Mouse (Mus musculus) hindbrain, embryonic 14.5 days (tissue): Measurements from ENCODE around the gene Arhgef7. TPM values are rescaled to one million over a fixed set of nuclear protein-coding genes. Genes with fewer than 3 reads are reported as not detected.

Source experiments
- ATAC-seq: fragments of 200-750 bp; cut with Nextera tagmentation; 2 replicates; pipeline ENCODE4 v1.8.0; 2017; ENCODE audit warnings: moderate number of reproducible peaks, mild to moderate bottlenecking, moderate TSS enrichment, moderate library complexity; ENCODE audit not compliant: low FRiP score
- DNase-seq: peaks from one replicate; pipeline ENCODE4 v3.0.0-alpha.2; 2015; ENCODE audit warnings: low spot score
- H3K27ac ChIP-seq: fragments of 300-500 bp; sonication (generic); 2 replicates; pipeline ENCODE4 v1.5.1; 2014; ENCODE audit warnings: mild to moderate bottlenecking, moderate library complexity
- H3K27me3 ChIP-seq: fragments of 300-500 bp; sonication (generic); 2 replicates; pipeline ENCODE4 v1.6.1; 2014; ENCODE audit warnings: mild to moderate bottlenecking, low read length, mixed read lengths; ENCODE audit not compliant: control insufficient read depth, insufficient read depth
- H3K36me3 ChIP-seq: fragments of 300-500 bp; sonication (generic); replicated peaks from 2 replicates; pipeline ENCODE4 v1.6.1; 2014; ENCODE audit not compliant: control insufficient read depth, insufficient read depth
- H3K4me1 ChIP-seq: fragments of 300-500 bp; sonication (generic); replicated peaks from 2 replicates; pipeline ENCODE4 v1.6.1; 2014; ENCODE audit warnings: antibody characterized with exemption, low read length, mixed read lengths; ENCODE audit not compliant: control insufficient read depth, insufficient read depth
- H3K4me2 ChIP-seq: fragments of 300-500 bp; sonication (generic); replicated peaks from 2 replicates; pipeline ENCODE4 v1.6.1; 2014; ENCODE audit warnings: mild to moderate bottlenecking, moderate library complexity
- H3K4me3 ChIP-seq: fragments of 300-500 bp; sonication (generic); replicated peaks from 2 replicates; pipeline ENCODE4 v1.5.1; 2014; ENCODE audit warnings: mild to moderate bottlenecking, low read length
- H3K9ac ChIP-seq: fragments of 300-500 bp; sonication (generic); 2 replicates; pipeline ENCODE4 v1.6.1; 2014
- H3K9me3 ChIP-seq: fragments of 300-500 bp; sonication (generic); 2 replicates; pipeline ENCODE4 v1.6.1; 2016; ENCODE audit warnings: low read length; ENCODE audit not compliant: control insufficient read depth
- WGBS: fragments of 180-500 bp; shearing (Covaris S2); extraction: QIAGEN DNeasy Blood & Tissue Kit; methylation state at CpG from one replicate; pipeline ENCODE4 v1.1.7; 2014; 5-methylcytosine and 5-hydroxymethylcytosine counted together
- polyA plus RNA-seq: library from polyadenylated mRNA; unstranded; fragments of >200 nt; fragmentation: Nextera tagmentation; extraction: Ambion mirVana; gene quantifications from 2 replicates; pipeline ENCODE4 v1.2.1, GENCODE M21; 2014

Gene Arhgef7
- polyA plus RNA-seq, 1 experiment from 2014 or later = 78.0 TPM

- Histone ChIP-seq H3K4me2 (no peak overlapping the region), H3K9ac (no peak overlapping the region), H3K4me1 (peaks cover 12% of the 10 kb centered on the region; the same call in 1 of the 2 replicates), H3K9me3 (no peaks in the 10 kb centered on the region), H3K4me3 (no peak overlapping the region), H3K36me3 (peaks cover 7% of the 10 kb centered on the region; the same call in 1 of the 2 replicates), H3K27ac (no peak overlapping the region), H3K27me3 (no peaks in the 10 kb centered on the region)
- ATAC-seq (no peak), DNase-seq (no peak)
- 55% methylated on average over 7 of the region's 7 CpGs for WGBS
These were observed 43.1 kb downstream of the Arhgef7 start for GRCm38 (mm10) chr8:11770521-11771080.

GRCm38 (mm10) chr8:11771608-11772007 lies 44.1 kb downstream of the Arhgef7 start:
- Histone ChIP-seq H3K9me3 (no peaks in the 10 kb centered on the region), H3K36me3 (peaks cover 7% of the 10 kb centered on the region; the same call in 1 of the 2 replicates), H3K4me1 (peaks cover 16% of the 10 kb centered on the region; the same call in 1 of the 2 replicates), H3K9ac (no peak overlapping the region), H3K4me3 (no peak overlapping the region), H3K4me2 (no peak overlapping the region), H3K27ac (no peak overlapping the region), H3K27me3 (no peaks in the 10 kb centered on the region)
- DNase-seq = no peak
- no peak for ATAC-seq
- WGBS = 91% methylated on average over 5 of the region's 5 CpGs

GRCm38 (mm10) chr8:11774195-11775076 lies 46.9 kb downstream of the Arhgef7 start:
- no peak overlapping the region for H3K27ac ChIP-seq
- ATAC-seq = no peak
- no peak overlapping the region for H3K9ac ChIP-seq

GRCm38 (mm10) chr8:11775889-11776288 lies 48.4 kb downstream of the Arhgef7 start:
- 75% methylated on average over 7 of the region's 7 CpGs for WGBS

More at GRCm38 (mm10) chr8:11774195-11775076, 46.9 kb downstream of the Arhgef7 start:
- Histone ChIP-seq H3K9me3 (no peaks in the 10 kb centered on the region), H3K4me2 (no peak overlapping the region), H3K4me1 (peaks cover 23% of the 10 kb centered on the region; the same call in 1 of the 2 replicates), H3K4me3 (no peak overlapping the region), H3K36me3 (no peaks in the 10 kb centered on the region), H3K27me3 (no peaks in the 10 kb centered on the region)
- no peak for DNase-seq
- WGBS = 82% methylated on average over 17 of the region's 17 CpGs

GRCm38 (mm10) chr8:11776451-11777180 lies 49.1 kb downstream of the Arhgef7 start:
- DNase-seq (no peak), ATAC-seq (no peak)
- no peak overlapping the region for H3K27ac ChIP-seq
- H3K9ac ChIP-seq = no peak overlapping the region
- 92% methylated on average over 8 of the region's 8 CpGs for WGBS
- H3K9me3 ChIP-seq = no peaks in the 10 kb centered on the region
- H3K36me3 ChIP-seq = peaks cover 9% of the 10 kb centered on the region; the same call in 1 of the 2 replicates
- no peaks in the 10 kb centered on the region for H3K27me3 ChIP-seq
- no peak overlapping the region for H3K4me2 ChIP-seq
- H3K4me1 ChIP-seq = peaks cover 23% of the 10 kb centered on the region; the same call in 1 of the 2 replicates
- H3K4me3 ChIP-seq = no peak overlapping the region

More at GRCm38 (mm10) chr8:11775889-11776288, 48.4 kb downstream of the Arhgef7 start:
- Histone ChIP-seq H3K36me3 (peaks cover 4% of the 10 kb centered on the region; the same call in 1 of the 2 replicates), H3K27me3 (no peaks in the 10 kb centered on the region), H3K4me3 (no peak overlapping the region), H3K4me1 (peaks cover 23% of the 10 kb centered on the region; the same call in 1 of the 2 replicates), H3K27ac (no peak overlapping the region), H3K4me2 (no peak overlapping the region), H3K9ac (no peak overlapping the region), H3K9me3 (no peaks in the 10 kb centered on the region)
- no peak for ATAC-seq
- no peak for DNase-seq

GRCm38 (mm10) chr8:11777201-11777600 lies 49.7 kb downstream of the Arhgef7 start:
- Histone ChIP-seq H3K9me3 (no peaks in the 10 kb centered on the region), H3K4me2 (no peak overlapping the region), H3K9ac (no peak overlapping the region), H3K4me3 (no peak overlapping the region), H3K4me1 (peaks cover 23% of the 10 kb centered on the region; the same call in 1 of the 2 replicates), H3K36me3 (peaks cover 14% of the 10 kb centered on the region), H3K27ac (no peak overlapping the region), H3K27me3 (no peaks in the 10 kb centered on the region)
- DNase-seq = no peak
- WGBS = 73% methylated on average over 10 of the region's 10 CpGs
- no peak for ATAC-seq

- 80% methylated on average over 8 of the region's 8 CpGs for WGBS
- H3K4me2 ChIP-seq = no peak overlapping the region
- H3K4me3 ChIP-seq = no peak overlapping the region
These were observed 51.3 kb downstream of the Arhgef7 start for GRCm38 (mm10) chr8:11778646-11779433.

GRCm38 (mm10) chr8:11779844-11780634 lies 52.5 kb downstream of the Arhgef7 start:
- no peaks in the 10 kb centered on the region for H3K27me3 ChIP-seq
- H3K4me3 ChIP-seq = no peak overlapping the region
- H3K27ac ChIP-seq = no peak overlapping the region
- 87% methylated on average over 10 of the region's 10 CpGs for WGBS
- no peaks in the 10 kb centered on the region for H3K9me3 ChIP-seq
- no peak for ATAC-seq
- peaks cover 34% of the 10 kb centered on the region for H3K36me3 ChIP-seq
- H3K9ac ChIP-seq = no peak overlapping the region
- no peak for DNase-seq
- peak overlapping the region; percentile 16; the same call in 1 of the 2 replicates for H3K4me2 ChIP-seq
- H3K4me1 ChIP-seq = peaks cover 11% of the 10 kb centered on the region; the same call in 1 of the 2 replicates

More at GRCm38 (mm10) chr8:11778646-11779433, 51.3 kb downstream of the Arhgef7 start:
- no peaks in the 10 kb centered on the region for H3K9me3 ChIP-seq
- no peak overlapping the region for H3K27ac ChIP-seq
- ATAC-seq (no peak), DNase-seq (no peak)
- peaks cover 16% of the 10 kb centered on the region; the same call in 1 of the 2 replicates for H3K4me1 ChIP-seq
- no peaks in the 10 kb centered on the region for H3K27me3 ChIP-seq
- H3K36me3 ChIP-seq = peaks cover 30% of the 10 kb centered on the region
- H3K9ac ChIP-seq = no peak overlapping the region
